Mouse (Mus musculus) forebrain, embryonic 12.5 days (tissue): ENCODE results near the gene Ptprn2. TPM values are rescaled to one million over a fixed set of nuclear protein-coding genes. Genes with fewer than 3 reads are reported as not detected.

Experiments used
- ATAC-seq: fragments of 200-750 bp; cut with Nextera tagmentation; 2 replicates; pipeline ENCODE4 v1.8.0; 2017; ENCODE audit warnings: moderate TSS enrichment; ENCODE audit not compliant: low FRiP score
- H3K27ac ChIP-seq: fragments of 300-500 bp; sonication (generic); 2 replicates; pipeline ENCODE4 v1.5.1; 2016; ENCODE audit warnings: mild to moderate bottlenecking
- H3K27me3 ChIP-seq: fragments of 300-500 bp; sonication (generic); 2 replicates; pipeline ENCODE4 v1.6.1; 2016; ENCODE audit warnings: mild to moderate bottlenecking
- H3K36me3 ChIP-seq: fragments of 300-500 bp; sonication (generic); replicated peaks from 2 replicates; pipeline ENCODE4 v1.6.1; 2016; ENCODE audit warnings: mild to moderate bottlenecking
- H3K4me1 ChIP-seq: fragments of 300-500 bp; sonication (generic); 2 replicates; pipeline ENCODE4 v1.6.1; 2016
- H3K4me2 ChIP-seq: fragments of 300-500 bp; sonication (generic); 2 replicates; pipeline ENCODE4 v1.6.1; 2016; ENCODE audit warnings: mild to moderate bottlenecking, moderate library complexity
- H3K4me3 ChIP-seq: fragments of 300-500 bp; sonication (generic); replicated peaks from 2 replicates; pipeline ENCODE4 v1.5.1; 2016; ENCODE audit warnings: mild to moderate bottlenecking
- H3K9ac ChIP-seq: fragments of 300-500 bp; sonication (generic); 2 replicates; pipeline ENCODE4 v1.6.1; 2016; ENCODE audit warnings: mild to moderate bottlenecking
- H3K9me3 ChIP-seq: fragments of 300-500 bp; sonication (generic); 2 replicates; pipeline ENCODE4 v1.6.1; 2016
- WGBS: fragments of 180-500 bp; shearing (Covaris S2); methylation state at CpG from one replicate; pipeline ENCODE4 v1.1.7; 2016; 5-methylcytosine and 5-hydroxymethylcytosine counted together
- polyA plus RNA-seq: library from polyadenylated mRNA; unstranded; fragments of >200 nt; fragmentation: Nextera tagmentation; extraction: Ambion mirVana; gene quantifications from 2 replicates; pipeline ENCODE4 v1.2.1, GENCODE M21; 2016

Gene Ptprn2
- polyA plus RNA-seq, 1 experiment from 2014 or later: 8.8 TPM

- 88% methylated on average over 5 of the region's 5 CpGs for WGBS
- ATAC-seq: no peak
Measured at GRCm38 (mm10) chr12:116943883-116944282, 458.4 kb downstream of the Ptprn2 start.

DNA sequence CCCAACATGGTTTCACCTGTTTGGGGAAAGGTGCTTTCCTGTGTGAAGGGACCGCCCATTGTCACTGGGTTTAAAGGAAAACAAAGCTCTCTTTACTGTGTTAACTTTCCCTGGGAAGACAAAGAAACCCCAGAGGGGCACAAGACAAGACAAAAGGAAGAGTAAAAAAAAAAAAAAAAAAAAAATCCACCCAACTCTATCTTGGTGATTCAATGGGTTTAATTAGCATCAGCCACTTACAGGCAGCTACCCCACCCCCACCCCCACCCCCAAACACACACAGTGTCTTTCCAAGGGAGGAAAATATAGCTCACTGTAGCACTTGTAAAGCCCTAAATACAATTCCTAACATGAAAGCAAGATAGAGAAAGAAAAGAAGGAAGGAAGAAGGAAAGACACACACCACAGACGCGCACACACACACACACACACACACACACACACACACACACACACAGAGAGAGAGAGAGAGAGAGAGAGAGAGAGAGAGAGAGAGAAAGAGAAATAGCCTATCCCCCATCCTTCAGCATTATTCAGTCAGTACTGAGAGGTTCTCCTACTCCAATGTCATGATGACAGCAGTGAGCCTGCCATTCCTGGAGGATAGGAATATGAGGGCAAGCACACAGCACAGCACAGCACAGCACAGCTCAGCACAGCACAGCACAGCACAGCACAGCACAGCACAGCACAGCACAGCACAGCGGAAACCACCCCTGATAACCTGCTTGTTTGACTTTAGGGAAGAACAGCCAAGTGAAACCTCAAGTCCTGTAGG, 462.8 kb downstream of the Ptprn2 start:
- H3K4me2 ChIP-seq: no peak overlapping the region
- ATAC-seq: no peak; the same call in 1 of the 2 replicates
- no peaks in the 10 kb centered on the region for H3K36me3 ChIP-seq
- H3K9me3 ChIP-seq: no peaks in the 10 kb centered on the region
- H3K4me1 ChIP-seq: peaks cover 10% of the 10 kb centered on the region; the same call in 1 of the 2 replicates
- H3K4me3 ChIP-seq: no peak overlapping the region
- WGBS: 59% methylated on average over 4 of the region's 4 CpGs
- H3K27me3 ChIP-seq: peaks cover 40% of the 10 kb centered on the region
- H3K27ac ChIP-seq: no peak overlapping the region
- no peak overlapping the region for H3K9ac ChIP-seq

More at GRCm38 (mm10) chr12:116943883-116944282, 458.4 kb downstream of the Ptprn2 start:
- H3K36me3 ChIP-seq: no peaks in the 10 kb centered on the region
- peaks cover 25% of the 10 kb centered on the region for H3K4me1 ChIP-seq
- H3K9me3 ChIP-seq: no peaks in the 10 kb centered on the region
- H3K4me2 ChIP-seq: no peak overlapping the region
- no peak overlapping the region for H3K27ac ChIP-seq
- no peak overlapping the region for H3K4me3 ChIP-seq
- no peak overlapping the region for H3K9ac ChIP-seq
- H3K27me3 ChIP-seq: peaks cover 65% of the 10 kb centered on the region

DNA sequence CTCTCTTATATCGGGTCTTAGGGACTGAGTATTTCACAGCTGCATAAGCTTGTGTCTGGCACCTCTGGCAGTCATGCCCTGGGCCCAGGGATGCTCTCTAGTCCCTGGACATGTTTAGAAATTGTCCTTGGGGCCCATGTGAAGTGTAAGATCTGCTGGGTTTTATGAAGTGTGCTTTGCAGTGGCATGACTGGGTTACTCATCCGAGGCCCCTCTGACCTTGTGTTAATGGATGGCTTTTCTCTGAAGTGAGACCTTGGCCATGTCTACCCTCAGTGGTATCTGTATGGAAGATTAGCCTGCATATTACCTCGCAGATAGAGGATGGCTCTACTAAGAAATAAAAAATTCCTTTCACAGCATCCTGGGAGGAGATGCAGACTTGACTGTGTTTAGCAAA, 464.2 kb downstream of the Ptprn2 start:
- WGBS: 76% methylated on average over 3 of the region's 3 CpGs
- Histone ChIP-seq H3K4me1 (peaks cover 10% of the 10 kb centered on the region; the same call in 1 of the 2 replicates), H3K9ac (no peak overlapping the region), H3K9me3 (no peaks in the 10 kb centered on the region), H3K36me3 (no peaks in the 10 kb centered on the region), H3K27me3 (peaks cover 28% of the 10 kb centered on the region), H3K4me3 (no peak overlapping the region), H3K27ac (no peak overlapping the region), H3K4me2 (no peak overlapping the region)
- ATAC-seq: no peak

- H3K4me1 ChIP-seq: peaks cover 6% of the 10 kb centered on the region; the same call in 1 of the 2 replicates
- no peak overlapping the region for H3K9ac ChIP-seq
- no peak overlapping the region for H3K4me3 ChIP-seq
- WGBS: 76% methylated on average over 13 of the region's 13 CpGs
- H3K4me2 ChIP-seq: no peak overlapping the region
- H3K27ac ChIP-seq: 0 out of 2 replicates have a peak overlapping the region, but pooled peaks have one; percentile 13
- peaks cover 13% of the 10 kb centered on the region; the same call in 1 of the 2 replicates for H3K27me3 ChIP-seq
- peak; percentile 55 for ATAC-seq
- no peaks in the 10 kb centered on the region for H3K9me3 ChIP-seq
- no peaks in the 10 kb centered on the region for H3K36me3 ChIP-seq
Measured at GRCm38 (mm10) chr12:116952452-116953205, 467.1 kb downstream of the Ptprn2 start.

DNA sequence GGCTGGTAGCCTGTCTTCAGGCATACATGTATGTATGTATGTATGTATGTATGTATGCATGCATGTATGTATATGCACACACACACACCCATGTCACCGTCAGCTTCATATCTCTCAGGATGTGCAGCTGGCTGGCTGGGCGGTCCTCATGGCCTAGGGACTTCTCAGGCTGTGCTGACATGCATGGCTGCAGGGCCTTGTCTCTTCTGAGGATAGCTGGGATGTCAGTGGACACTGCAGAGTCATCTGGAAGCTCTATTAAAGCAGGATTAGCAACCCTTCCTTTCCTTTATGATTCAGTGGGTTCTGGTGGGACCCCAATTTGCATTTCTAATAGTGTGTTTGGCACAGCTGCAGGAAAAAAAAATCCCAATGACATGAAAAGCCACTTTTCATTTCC, 473.6 kb downstream of the Ptprn2 start:
- Histone ChIP-seq H3K27ac (no peak overlapping the region), H3K27me3 (0 out of 2 replicates have a peak, but pooled peaks cover 3% of the 10 kb centered on the region), H3K9me3 (no peaks in the 10 kb centered on the region), H3K4me2 (no peak overlapping the region), H3K4me1 (peaks cover 10% of the 10 kb centered on the region), H3K36me3 (no peaks in the 10 kb centered on the region), H3K9ac (no peak overlapping the region), H3K4me3 (no peak overlapping the region)
- WGBS: 75% methylated on average over 2 of the region's 2 CpGs
- no peak for ATAC-seq

- peaks cover 19% of the 10 kb centered on the region for H3K4me1 ChIP-seq
- ATAC-seq: no peak
- no peaks in the 10 kb centered on the region for H3K36me3 ChIP-seq
- no peaks in the 10 kb centered on the region for H3K9me3 ChIP-seq
- no peaks in the 10 kb centered on the region for H3K27me3 ChIP-seq
- H3K4me2 ChIP-seq: no peak overlapping the region
- 85% methylated on average over 1 of the region's 1 CpGs for WGBS
- H3K4me3 ChIP-seq: no peak overlapping the region
- H3K9ac ChIP-seq: no peak overlapping the region
- H3K27ac ChIP-seq: no peak overlapping the region
Measured at GRCm38 (mm10) chr12:116963906-116964305, 478.4 kb downstream of the Ptprn2 start.

- WGBS: 59% methylated on average over 8 of the region's 8 CpGs
- ATAC-seq: peak; percentile 73
- H3K27ac ChIP-seq: no peak overlapping the region
Measured at GRCm38 (mm10) chr12:116968215-116968939, 482.9 kb downstream of the Ptprn2 start.

GRCm38 (mm10) chr12:116975547-116975946, 490.0 kb downstream of the Ptprn2 start:
- Histone ChIP-seq H3K27me3 (no peaks in the 10 kb centered on the region), H3K4me1 (no peaks in the 10 kb centered on the region), H3K27ac (no peak overlapping the region), H3K4me2 (no peak overlapping the region), H3K9ac (no peak overlapping the region), H3K4me3 (no peak overlapping the region), H3K36me3 (no peaks in the 10 kb centered on the region), H3K9me3 (no peaks in the 10 kb centered on the region)
- no peak for ATAC-seq
- 88% methylated on average over 5 of the region's 5 CpGs for WGBS

More at GRCm38 (mm10) chr12:116968215-116968939, 482.9 kb downstream of the Ptprn2 start:
- Histone ChIP-seq H3K4me3 (no peak overlapping the region), H3K36me3 (no peaks in the 10 kb centered on the region), H3K4me2 (no peak overlapping the region), H3K27me3 (no peaks in the 10 kb centered on the region), H3K9me3 (no peaks in the 10 kb centered on the region), H3K4me1 (peaks cover 11% of the 10 kb centered on the region; the same call in 1 of the 2 replicates), H3K9ac (no peak overlapping the region)

DNA sequence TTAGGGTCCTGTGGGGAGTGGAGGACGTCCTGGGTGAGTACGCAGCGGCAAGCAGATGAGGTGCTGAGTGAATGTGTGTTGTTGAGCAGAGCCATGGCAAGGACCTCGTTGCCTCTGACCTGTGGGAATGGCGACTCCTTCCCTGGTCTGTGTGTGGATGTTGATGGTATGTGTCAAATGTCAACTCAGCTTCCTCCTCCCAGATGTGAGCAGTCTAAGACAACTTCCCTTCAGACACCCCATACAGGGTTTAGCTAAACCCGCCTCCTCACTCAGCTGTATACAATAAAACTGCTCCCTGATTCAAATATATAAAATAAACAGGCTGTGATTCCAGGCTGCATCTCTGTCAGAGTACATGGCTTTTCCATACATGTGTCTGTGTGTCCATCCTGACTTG, 491.5 kb downstream of the Ptprn2 start:
- Histone ChIP-seq H3K36me3 (no peaks in the 10 kb centered on the region), H3K4me1 (no peaks in the 10 kb centered on the region), H3K4me2 (no peak overlapping the region), H3K27me3 (no peaks in the 10 kb centered on the region), H3K9me3 (no peaks in the 10 kb centered on the region), H3K9ac (no peak overlapping the region), H3K27ac (no peak overlapping the region), H3K4me3 (no peak overlapping the region)
- no peak for ATAC-seq
- 89% methylated on average over 6 of the region's 6 CpGs for WGBS

GRCm38 (mm10) chr12:116978201-116978600, 492.7 kb downstream of the Ptprn2 start:
- no peak for ATAC-seq
- Histone ChIP-seq H3K27ac (no peak overlapping the region), H3K9me3 (no peaks in the 10 kb centered on the region), H3K36me3 (no peaks in the 10 kb centered on the region), H3K4me1 (no peaks in the 10 kb centered on the region), H3K9ac (no peak overlapping the region), H3K4me2 (no peak overlapping the region), H3K4me3 (no peak overlapping the region), H3K27me3 (no peaks in the 10 kb centered on the region)
- 85% methylated on average over 6 of the region's 6 CpGs for WGBS

DNA sequence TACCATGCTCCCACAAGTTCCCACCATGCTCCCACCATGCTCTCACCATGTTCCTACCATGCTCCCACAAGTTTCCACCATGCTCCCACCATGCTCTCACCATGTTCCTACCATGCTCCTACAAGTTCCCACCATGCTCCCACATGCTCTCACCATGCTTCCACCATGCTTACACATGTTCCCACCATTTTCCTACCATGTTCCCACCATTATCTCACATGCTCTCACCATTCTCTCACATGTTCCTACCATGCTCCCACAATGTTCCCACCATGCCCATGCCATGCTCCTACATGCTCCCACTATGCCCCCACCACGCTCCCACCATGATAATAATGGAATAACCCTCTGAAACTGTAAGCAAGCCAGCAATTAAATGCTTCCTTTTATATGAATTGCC, 495.8 kb downstream of the Ptprn2 start:
- no peaks in the 10 kb centered on the region for H3K36me3 ChIP-seq
- 0 out of 2 replicates have a peak, but pooled peaks cover 3% of the 10 kb centered on the region for H3K27me3 ChIP-seq
- H3K27ac ChIP-seq: no peak overlapping the region
- H3K4me2 ChIP-seq: no peak overlapping the region
- ATAC-seq: no peak
- WGBS: 89% methylated on average over 1 of the region's 1 CpGs
- no peak overlapping the region for H3K9ac ChIP-seq
- no peak overlapping the region for H3K4me3 ChIP-seq
- no peaks in the 10 kb centered on the region for H3K4me1 ChIP-seq
- H3K9me3 ChIP-seq: no peaks in the 10 kb centered on the region

DNA sequence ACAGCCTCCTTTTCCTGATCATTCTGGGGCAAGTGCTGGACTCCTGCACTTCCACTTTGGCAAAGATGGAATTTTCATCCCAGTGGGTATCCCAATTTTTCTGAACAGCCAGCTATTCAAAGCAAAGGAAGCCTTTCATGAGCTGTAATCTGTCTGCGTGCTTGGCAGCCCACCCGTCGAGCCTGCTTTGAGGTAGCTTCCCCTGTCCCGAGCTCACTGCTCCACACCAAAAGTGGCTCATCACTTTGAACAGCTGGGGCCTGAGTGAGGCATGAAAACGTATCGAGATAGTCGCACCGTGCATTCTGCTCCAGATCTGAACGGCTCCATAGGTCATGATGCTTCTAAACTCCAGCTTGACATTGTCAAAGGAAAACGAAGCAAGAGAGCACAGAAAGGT, 503.6 kb downstream of the Ptprn2 start:
- 33% methylated on average over 10 of the region's 10 CpGs for WGBS
- H3K4me2 ChIP-seq: no peak overlapping the region
- no peaks in the 10 kb centered on the region for H3K9me3 ChIP-seq
- no peaks in the 10 kb centered on the region for H3K27me3 ChIP-seq
- no peak overlapping the region for H3K9ac ChIP-seq
- no peaks in the 10 kb centered on the region for H3K36me3 ChIP-seq
- no peak overlapping the region for H3K4me3 ChIP-seq
- 0 out of 2 replicates have a peak overlapping the region, but pooled peaks have one; percentile 5 for H3K27ac ChIP-seq
- ATAC-seq: no peak
- peaks cover 10% of the 10 kb centered on the region; the same call in 1 of the 2 replicates for H3K4me1 ChIP-seq
